Mouse (Mus musculus) central nervous system, embryonic 11.5 days (tissue): ENCODE data around the gene Pcbd1. TPM values are rescaled to one million over a fixed set of nuclear protein-coding genes. Genes with fewer than 3 reads are reported as not detected.

Experiments
- polyA plus RNA-seq: library from polyadenylated mRNA; depleted of rRNA; stranded (reverse); fragments of >200 nt; gene quantifications from 2 replicates; pipeline ENCODE4 v1.2.3, GENCODE M21; 2012; rRNA removed

The Pcbd1 gene
- 15.6 and 20.0 TPM in 2 replicates for polyA plus RNA-seq

GRCm38 (mm10) chr10:61089170-61090142, at the start of gene Pcbd1:
Pcbd1 (plus strand) TSS chr10:61089331.

Other genes with a start within 250 kb of the Pcbd1 start
- gene Sgpl1, start 58.4 kb downstream of the Pcbd1 start, polyA plus RNA-seq = 41.3 and 59.8 TPM in 2 replicates
- 0.05 and 0.10 TPM in 2 replicates for gene Tbata, start 82.6 kb downstream of the Pcbd1 start, polyA plus RNA-seq
- 1.0 and 1.3 TPM in 2 replicates for gene Adamts14, start 184.1 kb downstream of the Pcbd1 start, polyA plus RNA-seq
- gene Prf1, start 208.5 kb downstream of the Pcbd1 start, polyA plus RNA-seq = not detected in 2 replicates